10 mouse cellular contexts compared by ENCODE assay signal in the genomic region with DNA sequence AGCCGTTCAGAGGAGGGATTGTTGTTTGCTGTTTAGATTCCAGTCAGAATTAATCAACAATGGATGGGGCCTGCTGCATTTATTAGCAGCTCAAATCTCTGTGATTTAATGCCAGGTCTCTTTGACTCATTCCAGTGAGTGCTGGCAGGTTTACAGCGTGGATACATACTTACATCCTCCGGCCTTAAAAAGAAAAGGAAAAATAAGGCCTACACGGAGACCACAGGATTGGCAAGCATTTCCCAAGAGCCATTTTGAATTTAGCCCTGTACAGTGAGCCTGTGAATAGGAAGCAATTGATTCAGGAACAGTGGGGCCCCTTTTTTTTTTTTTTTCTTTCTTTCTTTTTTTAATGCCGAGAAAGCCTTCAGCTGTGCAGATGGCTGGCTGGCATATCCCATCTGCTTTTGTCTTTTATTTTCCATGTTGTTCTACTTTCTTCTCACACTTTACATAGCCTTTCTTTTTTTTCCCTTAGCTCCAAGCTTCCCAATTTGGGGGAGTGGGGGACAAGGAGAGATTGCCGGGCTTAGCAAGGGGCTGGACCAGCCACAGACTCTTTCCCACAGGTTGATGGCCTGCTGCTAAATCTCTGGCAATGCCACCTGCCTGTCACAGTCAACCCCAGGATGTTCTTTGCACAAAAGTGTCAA.
A peak's percentile ranks its signal among the peaks of the same experiment; 100 is the strongest.
DNase-seq lines count a peak whose midpoint lies in the region; ATAC-seq and TF ChIP-seq lines count a peak whose summit lies in the region.
"Had no signal": no experiment of that assay in that cellular context is flagged by ENCODE, and none has a peak within 500 bp of the region (broad histone marks: within the 10 kb centered on the region; RNA-seq: fewer than 3 reads in every experiment).

No protein-coding gene starts in this region.

- H3K27me3 ChIP-seq in forebrain, embryonic 11.5 days (ENCODE audit: control insufficient read depth, insufficient read depth, low read length) = no peaks in the 10 kb centered on the region
- no peaks in the 10 kb centered on the region for H3K27me3 ChIP-seq in kidney, embryonic 15.5 days
- no peaks in the 10 kb centered on the region for H3K27me3 ChIP-seq in thymus, adult 2 months (ENCODE audit: control insufficient read depth, insufficient read depth, low read length)
- H3K27me3 ChIP-seq: lung, embryonic 15.5 days; Patski had no signal

- no peaks in the 10 kb centered on the region for H3K9me3 ChIP-seq in forebrain, embryonic 11.5 days (ENCODE audit: control insufficient read depth, low read length)
- H3K9me3 ChIP-seq in kidney, embryonic 15.5 days (replicated peaks) = no peaks in the 10 kb centered on the region
- H3K9me3 ChIP-seq: lung, embryonic 15.5 days had no signal

- no peak overlapping the region for H3K4me2 ChIP-seq in forebrain, embryonic 11.5 days (ENCODE audit: low read depth, low read length, severe bottlenecking)
- H3K4me2 ChIP-seq in kidney, embryonic 15.5 days = no peak overlapping the region
- H3K4me2 ChIP-seq: lung, embryonic 15.5 days had no signal

- H3K4me3 ChIP-seq in forebrain, embryonic 11.5 days (ENCODE audit: low read depth, low read length) = no peak overlapping the region
- H3K4me3 ChIP-seq in kidney, embryonic 15.5 days (replicated peaks) = no peak overlapping the region
- no peak overlapping the region for H3K4me3 ChIP-seq in thymus, adult 2 months (ENCODE audit: control insufficient read depth, insufficient read depth, low read length)
- H3K4me3 ChIP-seq: lung, embryonic 15.5 days had no signal

- ATAC-seq in forebrain, embryonic 11.5 days (replicated peaks; ENCODE audit: low FRiP score) = 0 out of 2 replicates have a peak, but pooled peaks have one; percentile 49
- ATAC-seq in kidney, embryonic 15.5 days (replicated peaks; ENCODE audit: low FRiP score) = no peak
- ATAC-seq: intestine, embryonic 16.5 days; Patski had no signal

- WGBS in forebrain, embryonic 11.5 days = 42% methylated on average over 6 of the region's 6 CpGs
- WGBS in kidney, embryonic 15.5 days = 60% methylated on average over 6 of the region's 6 CpGs
- WGBS in thymus, adult 2 months = 93% methylated on average over 6 of the region's 6 CpGs

- no peaks in the 10 kb centered on the region for H3K36me3 ChIP-seq in forebrain, embryonic 11.5 days (ENCODE audit: control insufficient read depth, insufficient read depth, low read length)
- no peaks in the 10 kb centered on the region for H3K36me3 ChIP-seq in kidney, embryonic 15.5 days
- H3K36me3 ChIP-seq in thymus, adult 2 months (ENCODE audit: control insufficient read depth, insufficient read depth, low read length) = no peaks in the 10 kb centered on the region
- H3K36me3 ChIP-seq: lung, embryonic 15.5 days had no signal

- H3K27ac ChIP-seq in forebrain, embryonic 11.5 days (ENCODE audit: low read depth, low read length) = no peak overlapping the region
- no peak overlapping the region for H3K27ac ChIP-seq in kidney, embryonic 15.5 days
- no peak overlapping the region for H3K27ac ChIP-seq in thymus, adult 2 months (ENCODE audit: control insufficient read depth, insufficient read depth, low read length)
- H3K27ac ChIP-seq: lung, embryonic 15.5 days had no signal

- peak; percentile 53 for DNase-seq in right cerebral cortex, adult 18-20 months
- DNase-seq in right cerebral cortex, postnatal 14 days = no peak
- DNase-seq in forebrain, embryonic 11.5 days (ENCODE audit: low spot score) = no peak
- peak; percentile 37 to 57 for DNase-seq in layer of hippocampus, postnatal 36 days
- DNase-seq in embryo, embryonic 9.5 days (ENCODE audit: extremely low spot score) = no peak
- no peak for DNase-seq in thymus, adult 2 months

- no peak for TF ChIP-seq CTCF in thymus, adult 2 months (IDR thresholded peaks at IDR 0.05; ENCODE audit: borderline replicate concordance, control insufficient read depth, extremely low read depth, insufficient read depth, low read length, poor library complexity)

- H3K9ac ChIP-seq in forebrain, embryonic 11.5 days (ENCODE audit: low read length) = no peak overlapping the region
- H3K9ac ChIP-seq in kidney, embryonic 15.5 days = no peak overlapping the region
- H3K9ac ChIP-seq: lung, embryonic 15.5 days had no signal

- H3K4me1 ChIP-seq in forebrain, embryonic 11.5 days (replicated peaks; ENCODE audit: control insufficient read depth, insufficient read depth, low read length) = peaks cover 2% of the 10 kb centered on the region; the same call in 1 of the 2 replicates
- no peaks in the 10 kb centered on the region; the same call in 1 of the 2 replicates for H3K4me1 ChIP-seq in kidney, embryonic 15.5 days
- H3K4me1 ChIP-seq in thymus, adult 2 months (replicated peaks; ENCODE audit: control insufficient read depth, insufficient read depth, low read length) = peaks cover 6% of the 10 kb centered on the region
- H3K4me1 ChIP-seq: lung, embryonic 15.5 days had no signal

- no peak for TF ChIP-seq POLR2A in thymus, adult 2 months (IDR thresholded peaks at IDR 0.05; ENCODE audit: control insufficient read depth, extremely low read depth, insufficient read depth, low read length, poor library complexity)

Comparison
In these comparisons a context has a peak if more than half of its experiments do, and no peak if none do; other contexts are left out.
1. DNase-seq: peak in right cerebral cortex, adult 18-20 months (single experiment) and layer of hippocampus, postnatal 36 days (2 of 2); none in right cerebral cortex, postnatal 14 days (single experiment), forebrain, embryonic 11.5 days (single experiment), embryo, embryonic 9.5 days (single experiment) and thymus, adult 2 months (single experiment).